Mouse (Mus musculus) myocyte (in vitro differentiated cells): ENCODE measurements around the gene Als2cl. TPM values are rescaled to one million over a fixed set of nuclear protein-coding genes. Genes with fewer than 3 reads are reported as not detected.

Experiments used
- H3K27me3 ChIP-seq: one replicate; pipeline ENCODE4 v1.6.1; 2011; ENCODE audit not compliant: control insufficient read depth, insufficient read depth, insufficient read length
- H3K36me3 ChIP-seq: one replicate; pipeline ENCODE4 v1.6.1; 2011; ENCODE audit not compliant: control insufficient read depth, insufficient read depth
- H3K4me2 ChIP-seq: one replicate; pipeline ENCODE4 v1.6.1; 2011; ENCODE audit warnings: low read depth, control low read depth
- H3K4me3 ChIP-seq: one replicate; pipeline ENCODE4 v1.5.1; 2011; ENCODE audit warnings: mild to moderate bottlenecking, control low read depth, moderate library complexity
- H3K79me2 ChIP-seq: one replicate; pipeline ENCODE4 v1.6.1; 2011; ENCODE audit not compliant: control insufficient read depth, insufficient read depth
- H3ac ChIP-seq: one replicate; pipeline ENCODE4 v1.6.1; 2011; ENCODE audit not compliant: control insufficient read depth, insufficient read length
- CEBPB ChIP-seq: IDR thresholded peaks from 2 replicates; pipeline ENCODE4 v1.6.1; 2011; ENCODE audit warnings: mild to moderate bottlenecking, moderate library complexity; ENCODE audit not compliant: poor library complexity, insufficient read depth, severe bottlenecking
- E2F4 ChIP-seq: IDR thresholded peaks from one replicate; pipeline ENCODE4 v1.6.1; 2011; ENCODE audit warnings: mild to moderate bottlenecking, control low read depth, moderate library complexity; ENCODE audit not compliant: insufficient read depth
- MAX ChIP-seq: IDR thresholded peaks from one replicate; pipeline ENCODE4 v1.6.1; 2011; ENCODE audit warnings: low read depth, mild to moderate bottlenecking, control low read depth
- MYOD1 ChIP-seq, 3 experiments: IDR thresholded peaks; one replicate each; pipeline ENCODE4 v1.6.1; 2011; ENCODE audit warnings: control low read depth in 2 of 3, low read depth in 2 of 3, mild to moderate bottlenecking in 2 of 3, moderate library complexity in 1 of 3; ENCODE audit not compliant: insufficient read length in 2 of 3, control insufficient read depth in 1 of 3
- MYOG ChIP-seq, 3 experiments: IDR thresholded peaks; one replicate each; pipeline ENCODE4 v1.6.1; 2011; ENCODE audit warnings: control low read depth in 2 of 3, low read depth in 2 of 3, mild to moderate bottlenecking in 2 of 3; ENCODE audit not compliant: insufficient read length in 2 of 3, control insufficient read depth in 1 of 3, insufficient read depth in 1 of 3
- POLR2A ChIP-seq: IDR thresholded peaks from one replicate; pipeline ENCODE4 v1.6.1; 2011; ENCODE audit warnings: low read depth, mild to moderate bottlenecking, control low read depth, moderate library complexity; ENCODE audit not compliant: insufficient read length
- POLR2AphosphoS2 ChIP-seq: IDR thresholded peaks from one replicate; pipeline ENCODE4 v1.6.1; 2011; ENCODE audit warnings: low read depth, control low read depth; ENCODE audit not compliant: insufficient read length
- REST ChIP-seq: IDR thresholded peaks from one replicate; pipeline ENCODE4 v1.6.1; 2011; ENCODE audit warnings: mild to moderate bottlenecking, control low read depth, moderate library complexity; ENCODE audit not compliant: insufficient read depth, insufficient read length
- SRF ChIP-seq: IDR thresholded peaks from one replicate; pipeline ENCODE4 v1.6.1; 2011; ENCODE audit warnings: low read depth; ENCODE audit not compliant: control insufficient read depth, insufficient read length
- TCF12 ChIP-seq: IDR thresholded peaks from one replicate; pipeline ENCODE4 v1.6.1; 2011; ENCODE audit warnings: mild to moderate bottlenecking, control low read depth; ENCODE audit not compliant: poor library complexity, insufficient read depth, severe bottlenecking
- TCF3 ChIP-seq: IDR thresholded peaks from one replicate; pipeline ENCODE4 v1.6.1; 2011; ENCODE audit warnings: low read depth, control low read depth; ENCODE audit not compliant: insufficient read length
- USF1 ChIP-seq: IDR thresholded peaks from one replicate; pipeline ENCODE4 v1.6.1; 2011; ENCODE audit warnings: low read depth, mild to moderate bottlenecking, control low read depth, moderate library complexity
- polyA plus RNA-seq: library from polyadenylated mRNA; unstranded; fragments of >200 nt; fragmentation: generic; extraction: Trizol; gene quantifications from one replicate; pipeline ENCODE4 v1.2.1, GENCODE M21; 2012; ENCODE audit warnings: missing spikeins

Als2cl gene
- polyA plus RNA-seq, 1 experiment: 2.5 TPM

- Histone ChIP-seq H3K27me3 (peaks cover 28% of the 10 kb centered on the region), H3K4me3 (no peak overlapping the region), H3K36me3 (no peaks in the 10 kb centered on the region), H3ac (no peak overlapping the region), H3K4me2 (no peak overlapping the region), H3K79me2 (no peaks in the 10 kb centered on the region)
- TF ChIP-seq MAX: no peak
- TF ChIP-seq TCF12: no peak
- TF ChIP-seq SRF: no peak
- TF ChIP-seq REST: no peak
- no peak for TF ChIP-seq CEBPB
- no peak for TF ChIP-seq TCF3
- TF ChIP-seq POLR2A: no peak
- TF ChIP-seq POLR2AphosphoS2: no peak
- no peak for TF ChIP-seq USF1
- TF ChIP-seq MYOG (IDR thresholded peaks at IDR 0.05; ENCODE audit: control insufficient read depth in 1 of 3, insufficient read depth in 1 of 3, insufficient read length in 2 of 3, low read depth in 2 of 3): no peak
- no peak for TF ChIP-seq E2F4
- no peak for TF ChIP-seq MYOD1 (IDR thresholded peaks at IDR 0.05; ENCODE audit: control insufficient read depth in 1 of 3, insufficient read length in 2 of 3, low read depth in 2 of 3)
Observed at GRCm38 (mm10) chr9:110922759-110923158, 43.1 kb downstream of the Als2cl start.

- no peak for TF ChIP-seq POLR2A
- no peak for TF ChIP-seq MYOD1 (IDR thresholded peaks at IDR 0.05; ENCODE audit: control insufficient read depth in 1 of 3, insufficient read length in 2 of 3, low read depth in 2 of 3)
- no peak for TF ChIP-seq POLR2AphosphoS2
- no peak for TF ChIP-seq MAX
- no peak for TF ChIP-seq SRF
- TF ChIP-seq REST: no peak
- TF ChIP-seq MYOG (IDR thresholded peaks at IDR 0.05; ENCODE audit: control insufficient read depth in 1 of 3, insufficient read depth in 1 of 3, insufficient read length in 2 of 3, low read depth in 2 of 3): no peak
- TF ChIP-seq E2F4: no peak
- TF ChIP-seq USF1: no peak
- TF ChIP-seq CEBPB: no peak
- no peak for TF ChIP-seq TCF12
- no peak for TF ChIP-seq TCF3
- no peak overlapping the region for H3ac ChIP-seq
- no peaks in the 10 kb centered on the region for H3K36me3 ChIP-seq
- H3K4me2 ChIP-seq: no peak overlapping the region
- H3K27me3 ChIP-seq: peaks cover 37% of the 10 kb centered on the region
- H3K79me2 ChIP-seq: no peaks in the 10 kb centered on the region
- H3K4me3 ChIP-seq: no peak overlapping the region
Observed at GRCm38 (mm10) chr9:110931573-110931972, 51.9 kb downstream of the Als2cl start.

DNA sequence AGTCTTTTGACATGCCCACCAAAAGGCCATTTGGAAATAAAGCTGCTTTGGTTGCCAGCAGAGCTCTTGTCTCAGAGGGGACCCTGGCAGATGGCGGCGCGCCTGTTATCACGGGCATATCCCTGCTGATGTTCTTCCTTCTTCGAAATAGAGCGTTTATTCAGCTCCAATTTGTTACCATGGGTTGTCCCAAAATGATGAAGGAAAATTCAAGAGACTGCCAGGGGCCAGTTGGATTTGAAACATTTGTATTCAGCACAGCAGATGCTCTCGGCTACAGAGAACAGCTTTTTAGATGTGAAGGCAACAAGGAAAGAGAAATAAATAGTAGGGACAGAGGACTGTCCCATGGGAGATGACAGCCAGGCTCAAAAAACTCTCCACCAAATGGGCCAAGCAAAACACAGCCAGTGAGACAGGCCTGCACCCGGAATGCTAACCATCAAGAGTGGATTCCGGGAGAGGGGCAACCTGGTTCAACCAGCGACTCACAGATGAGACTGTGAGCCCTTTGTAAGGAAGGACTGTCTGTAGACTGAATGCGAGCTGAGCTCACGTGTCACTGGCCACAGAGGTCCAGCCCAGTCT lies 54.3 kb downstream of the Als2cl start:
- H3K4me2 ChIP-seq: no peak overlapping the region
- TF ChIP-seq POLR2A: no peak
- TF ChIP-seq E2F4: no peak
- no peak for TF ChIP-seq SRF
- TF ChIP-seq MYOD1 (IDR thresholded peaks at IDR 0.05; ENCODE audit: control insufficient read depth in 1 of 3, insufficient read length in 2 of 3, low read depth in 2 of 3): no peak
- TF ChIP-seq MYOG (IDR thresholded peaks at IDR 0.05; ENCODE audit: control insufficient read depth in 1 of 3, insufficient read depth in 1 of 3, insufficient read length in 2 of 3, low read depth in 2 of 3): no peak
- TF ChIP-seq CEBPB: no peak

GRCm38 (mm10) chr9:110935941-110936340 lies 56.3 kb downstream of the Als2cl start:
- H3K27me3 ChIP-seq: peaks cover 14% of the 10 kb centered on the region
- TF ChIP-seq MYOD1 (IDR thresholded peaks at IDR 0.05; ENCODE audit: control insufficient read depth in 1 of 3, insufficient read length in 2 of 3, low read depth in 2 of 3): no peak
- no peak for TF ChIP-seq MYOG (IDR thresholded peaks at IDR 0.05; ENCODE audit: control insufficient read depth in 1 of 3, insufficient read depth in 1 of 3, insufficient read length in 2 of 3, low read depth in 2 of 3)
- no peak for TF ChIP-seq MAX
- no peak for TF ChIP-seq E2F4
- TF ChIP-seq USF1: no peak
- no peak for TF ChIP-seq POLR2A
- TF ChIP-seq REST: no peak
- TF ChIP-seq CEBPB: no peak
- TF ChIP-seq TCF3: no peak
- TF ChIP-seq POLR2AphosphoS2: no peak
- TF ChIP-seq SRF: no peak
- TF ChIP-seq TCF12: no peak
- no peak overlapping the region for H3ac ChIP-seq
- no peaks in the 10 kb centered on the region for H3K36me3 ChIP-seq
- H3K79me2 ChIP-seq: no peaks in the 10 kb centered on the region
- no peak overlapping the region for H3K4me2 ChIP-seq
- H3K4me3 ChIP-seq: no peak overlapping the region

More for the DNA sequence above, 54.3 kb downstream of the Als2cl start:
- Histone ChIP-seq H3K27me3 (peaks cover 24% of the 10 kb centered on the region), H3ac (no peak overlapping the region), H3K4me3 (no peak overlapping the region), H3K36me3 (no peaks in the 10 kb centered on the region), H3K79me2 (no peaks in the 10 kb centered on the region)
